Mouse (Mus musculus): ENCODE data around the gene Myg1. TPM values are rescaled to one million over a fixed set of nuclear protein-coding genes. Genes with fewer than 3 reads are reported as not detected.

The Myg1 gene
- polyA plus RNA-seq, 1 experiment from 2014 or later: 126 TPM

DNA sequence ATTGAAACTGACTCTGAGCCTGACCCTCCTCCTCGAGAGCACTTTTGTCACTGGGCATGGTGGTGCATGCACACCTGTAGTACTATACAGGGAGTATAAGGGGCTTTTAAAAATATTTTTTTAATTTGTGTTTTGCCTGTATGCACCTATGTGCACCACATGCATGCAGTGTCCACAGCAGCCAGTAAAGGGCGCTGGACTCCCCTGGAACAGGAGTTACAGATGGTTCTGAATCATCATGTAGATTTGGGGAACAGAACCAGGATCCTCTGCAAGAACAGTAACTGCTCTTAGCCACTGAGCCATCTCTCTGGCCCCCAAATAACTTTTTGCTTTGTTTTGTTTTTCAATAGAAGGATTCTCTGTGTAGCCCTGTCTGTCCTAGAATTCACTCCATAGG is 20.7 kb downstream of the Myg1 start:
- Histone ChIP-seq H3K9me3 (no peaks in the 10 kb centered on the region), H3K4me1 (peaks cover 43% of the 10 kb centered on the region), H3K4me3 (no peak overlapping the region), H3K27ac (replicated peaks) (no peak overlapping the region), H3K27me3 (replicated peaks; ENCODE audit: low read depth, poor library complexity, severe bottlenecking) (peaks cover 13% of the 10 kb centered on the region), H3K36me3 (replicated peaks) (peaks cover 15% of the 10 kb centered on the region)
- DNase-seq (ENCODE audit: low spot score): no peak
- 55% methylated on average over 2 of the region's 2 CpGs for WGBS

DNA sequence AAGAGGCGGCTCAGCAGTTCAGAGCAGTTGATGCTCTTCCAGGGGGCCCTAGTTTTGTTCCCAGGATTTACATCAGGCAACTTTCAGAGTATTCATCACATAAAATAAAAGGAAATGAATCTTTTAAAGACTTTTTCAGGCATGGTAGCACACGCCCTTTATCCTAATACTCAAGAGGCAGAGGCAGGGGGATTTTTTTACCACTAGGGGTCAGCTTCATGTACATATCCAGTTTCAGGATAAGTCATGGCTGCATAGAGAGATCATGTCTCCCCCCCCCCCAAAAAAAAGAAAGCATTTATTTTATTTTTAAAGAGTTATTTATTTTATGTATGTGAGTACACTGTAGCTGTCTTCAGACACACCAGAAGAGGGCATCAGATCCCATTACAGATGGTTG is 22.5 kb downstream of the Myg1 start:
- H3K4me1 ChIP-seq: peaks cover 61% of the 10 kb centered on the region

DNA sequence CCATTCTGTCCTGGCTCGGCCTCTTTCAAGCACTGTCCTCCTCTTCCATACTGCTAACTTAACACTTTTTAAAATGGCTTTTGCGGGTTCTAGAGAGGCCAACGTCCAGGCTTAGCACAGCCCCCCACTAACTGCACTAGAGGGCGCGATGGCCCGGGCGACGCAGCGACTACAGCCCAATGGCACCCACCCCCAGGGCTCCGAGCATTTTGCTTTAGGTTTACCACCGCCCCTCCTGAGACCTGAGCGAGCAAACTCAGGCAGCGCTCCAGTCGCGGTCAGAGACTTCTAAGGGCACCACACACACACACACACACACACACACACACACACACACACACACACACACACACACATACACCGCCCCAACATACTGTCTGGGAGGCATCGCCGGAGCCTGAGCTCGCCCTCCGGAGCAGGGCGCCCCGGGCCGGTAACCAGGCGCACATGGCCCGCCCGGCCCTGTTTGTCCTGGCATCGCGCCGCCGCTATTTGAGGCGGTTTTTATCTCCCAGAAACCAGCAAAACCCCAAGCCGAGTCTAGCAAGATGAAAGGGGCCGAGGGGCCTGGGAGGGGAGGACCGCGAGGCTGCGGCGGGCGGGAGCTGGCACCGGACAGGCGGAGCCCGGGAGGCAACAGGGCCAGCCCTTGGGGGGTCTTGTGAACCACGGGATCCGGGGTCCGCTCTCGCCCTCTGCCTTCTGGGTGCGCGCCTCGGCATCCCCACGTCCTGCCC is 23.8 kb downstream of the Myg1 start:
- DNase-seq (ENCODE audit: low spot score): peak; percentile 80
- no peaks in the 10 kb centered on the region for H3K9me3 ChIP-seq
- H3K27me3 ChIP-seq (replicated peaks; ENCODE audit: low read depth, poor library complexity, severe bottlenecking): peaks cover 44% of the 10 kb centered on the region
- H3K27ac ChIP-seq (replicated peaks): peak overlapping the region; percentile 97
- no peaks in the 10 kb centered on the region for H3K36me3 ChIP-seq (replicated peaks)
- peak overlapping the region; percentile 67 for H3K4me3 ChIP-seq
- H3K4me1 ChIP-seq: peaks cover 65% of the 10 kb centered on the region
- under 1% methylated on average over 49 of the region's 49 CpGs for WGBS

More for the DNA sequence above, 22.5 kb downstream of the Myg1 start:
- Histone ChIP-seq H3K36me3 (replicated peaks) (peaks cover under 1% of the 10 kb centered on the region; the same call in 1 of the 2 replicates), H3K9me3 (no peaks in the 10 kb centered on the region), H3K27ac (replicated peaks) (no peak overlapping the region), H3K27me3 (replicated peaks; ENCODE audit: low read depth, poor library complexity, severe bottlenecking) (peaks cover 31% of the 10 kb centered on the region), H3K4me3 (no peak overlapping the region)
- WGBS: 80% methylated on average over 2 of the region's 2 CpGs
- DNase-seq (ENCODE audit: low spot score): no peak

GRCm38 (mm10) chr15:102355871-102356441 is 24.4 kb downstream of the Myg1 start:
- DNase-seq (ENCODE audit: low spot score): peak; percentile 87
- Histone ChIP-seq H3K9me3 (no peaks in the 10 kb centered on the region), H3K4me1 (peaks cover 63% of the 10 kb centered on the region), H3K27me3 (replicated peaks; ENCODE audit: low read depth, poor library complexity, severe bottlenecking) (peaks cover 46% of the 10 kb centered on the region), H3K36me3 (replicated peaks) (no peaks in the 10 kb centered on the region), H3K4me3 (peak overlapping the region; percentile 67), H3K27ac (replicated peaks) (peak overlapping the region; percentile 97)
- under 1% methylated on average over 38 of the region's 38 CpGs for WGBS

GRCm38 (mm10) chr15:102356501-102357325 is 25.2 kb downstream of the Myg1 start:
- Histone ChIP-seq H3K4me3 (peak overlapping the region; percentile 67), H3K4me1 (peaks cover 59% of the 10 kb centered on the region), H3K36me3 (replicated peaks) (no peaks in the 10 kb centered on the region), H3K27ac (replicated peaks) (peak overlapping the region; percentile 97), H3K27me3 (replicated peaks; ENCODE audit: low read depth, poor library complexity, severe bottlenecking) (peaks cover 46% of the 10 kb centered on the region), H3K9me3 (no peaks in the 10 kb centered on the region)
- peak; percentile 54 for DNase-seq (ENCODE audit: low spot score)
- 15% methylated on average over 16 of the region's 16 CpGs for WGBS

GRCm38 (mm10) chr15:102358126-102358525 is 26.6 kb downstream of the Myg1 start:
- H3K36me3 ChIP-seq (replicated peaks): no peaks in the 10 kb centered on the region
- peak overlapping the region; percentile 39 for H3K4me3 ChIP-seq
- H3K27me3 ChIP-seq (replicated peaks; ENCODE audit: low read depth, poor library complexity, severe bottlenecking): peaks cover 58% of the 10 kb centered on the region
- DNase-seq (ENCODE audit: low spot score): peak; percentile 68
- no peaks in the 10 kb centered on the region for H3K9me3 ChIP-seq
- H3K4me1 ChIP-seq: peaks cover 70% of the 10 kb centered on the region
- peak overlapping the region; percentile 49; the same call in 1 of the 2 replicates for H3K27ac ChIP-seq (replicated peaks)
- 2% methylated on average over 25 of the region's 25 CpGs for WGBS

DNA sequence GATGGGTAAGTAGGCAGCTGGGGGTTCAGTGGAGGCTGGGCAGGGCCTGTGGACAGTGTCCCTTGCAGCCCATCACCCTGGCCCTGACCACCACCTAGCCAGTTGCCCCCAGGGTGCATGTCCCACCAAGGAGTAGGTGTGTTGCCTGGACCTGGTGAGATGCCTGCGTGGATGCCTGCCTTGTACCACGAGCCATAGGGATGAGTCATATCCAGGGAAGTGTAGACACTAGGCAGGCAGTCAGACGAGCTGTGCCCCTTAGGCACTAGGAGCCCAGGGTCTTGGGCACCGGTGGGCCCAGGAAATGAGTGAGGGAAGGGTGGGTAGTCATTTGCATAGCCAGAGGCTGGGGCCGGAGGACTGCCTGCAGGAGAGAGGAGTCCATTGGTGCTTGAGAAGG is 27.3 kb downstream of the Myg1 start:
- H3K4me1 ChIP-seq: peaks cover 70% of the 10 kb centered on the region
- 15% methylated on average over 5 of the region's 5 CpGs for WGBS
- H3K9me3 ChIP-seq: no peaks in the 10 kb centered on the region
- H3K27ac ChIP-seq (replicated peaks): peak overlapping the region; percentile 49; the same call in 1 of the 2 replicates
- no peaks in the 10 kb centered on the region for H3K36me3 ChIP-seq (replicated peaks)
- peak overlapping the region; percentile 39; the same call in 1 of the 2 replicates for H3K4me3 ChIP-seq
- peaks cover 65% of the 10 kb centered on the region for H3K27me3 ChIP-seq (replicated peaks; ENCODE audit: low read depth, poor library complexity, severe bottlenecking)
- DNase-seq (ENCODE audit: low spot score): no peak

GRCm38 (mm10) chr15:102362648-102363047 is 31.1 kb downstream of the Myg1 start:
- Histone ChIP-seq H3K36me3 (replicated peaks) (no peaks in the 10 kb centered on the region), H3K4me1 (peaks cover 61% of the 10 kb centered on the region), H3K27me3 (replicated peaks; ENCODE audit: low read depth, poor library complexity, severe bottlenecking) (peaks cover 85% of the 10 kb centered on the region), H3K4me3 (peak overlapping the region; percentile 43), H3K27ac (replicated peaks) (peak overlapping the region; percentile 84), H3K9me3 (no peaks in the 10 kb centered on the region)
- 8% methylated on average over 14 of the region's 14 CpGs for WGBS
- DNase-seq (ENCODE audit: low spot score): peak; percentile 56

GRCm38 (mm10) chr15:102364678-102365077 is 33.2 kb downstream of the Myg1 start:
- H3K4me3 ChIP-seq: no peak overlapping the region
- 89% methylated on average over 1 of the region's 1 CpGs for WGBS
- no peak overlapping the region for H3K27ac ChIP-seq (replicated peaks)
- H3K27me3 ChIP-seq (replicated peaks; ENCODE audit: low read depth, poor library complexity, severe bottlenecking): peaks cover 73% of the 10 kb centered on the region
- H3K9me3 ChIP-seq: no peaks in the 10 kb centered on the region
- peaks cover 40% of the 10 kb centered on the region for H3K4me1 ChIP-seq
- DNase-seq (ENCODE audit: low spot score): no peak
- no peaks in the 10 kb centered on the region for H3K36me3 ChIP-seq (replicated peaks)

DNA sequence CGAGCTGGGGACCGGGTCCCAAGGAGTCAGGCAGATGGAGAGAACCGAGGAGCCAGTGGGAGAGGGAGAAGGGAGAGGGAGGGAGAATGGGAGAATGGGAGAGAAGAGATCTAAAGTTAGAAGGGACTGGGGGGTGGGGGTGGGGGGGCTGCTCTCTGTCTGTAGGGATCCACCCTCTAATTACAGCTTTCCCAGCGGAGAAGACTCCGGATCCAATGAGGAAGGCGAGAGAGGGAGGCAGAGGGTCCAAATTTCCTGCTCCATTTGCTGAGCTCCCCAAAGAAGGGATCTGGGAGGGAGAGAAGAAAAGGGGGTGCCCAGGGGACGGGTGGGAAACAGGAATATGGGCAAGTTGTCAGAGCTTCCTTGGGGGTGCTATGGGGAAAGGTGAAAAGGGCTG is 34.7 kb downstream of the Myg1 start:
- peak overlapping the region; percentile 74 for H3K27ac ChIP-seq (replicated peaks)
- H3K4me1 ChIP-seq: peaks cover 49% of the 10 kb centered on the region
- H3K36me3 ChIP-seq (replicated peaks): no peaks in the 10 kb centered on the region
- no peak for DNase-seq (ENCODE audit: low spot score)
- 2% methylated on average over 7 of the region's 7 CpGs for WGBS
- H3K4me3 ChIP-seq: peak overlapping the region; percentile 54
- no peaks in the 10 kb centered on the region for H3K9me3 ChIP-seq
- peaks cover 80% of the 10 kb centered on the region for H3K27me3 ChIP-seq (replicated peaks; ENCODE audit: low read depth, poor library complexity, severe bottlenecking)

- peak; percentile 55 for DNase-seq (ENCODE audit: low spot score)
- Histone ChIP-seq H3K9me3 (no peaks in the 10 kb centered on the region), H3K27me3 (replicated peaks; ENCODE audit: low read depth, poor library complexity, severe bottlenecking) (peaks cover 86% of the 10 kb centered on the region), H3K36me3 (replicated peaks) (no peaks in the 10 kb centered on the region), H3K4me3 (peak within 1 kb of the TSS; percentile 54), H3K4me1 (peaks cover 52% of the 10 kb centered on the region), H3K27ac (replicated peaks) (peak within 1 kb of the TSS; percentile 74)
- WGBS: 6% methylated on average over 15 of the region's 15 CpGs
Measured at GRCm38 (mm10) chr15:102366733-102367344, 35.3 kb downstream of the Myg1 start, which contains the start of gene Sp7. Sp7 (minus strand) TSS chr15:102367182.

DNA sequence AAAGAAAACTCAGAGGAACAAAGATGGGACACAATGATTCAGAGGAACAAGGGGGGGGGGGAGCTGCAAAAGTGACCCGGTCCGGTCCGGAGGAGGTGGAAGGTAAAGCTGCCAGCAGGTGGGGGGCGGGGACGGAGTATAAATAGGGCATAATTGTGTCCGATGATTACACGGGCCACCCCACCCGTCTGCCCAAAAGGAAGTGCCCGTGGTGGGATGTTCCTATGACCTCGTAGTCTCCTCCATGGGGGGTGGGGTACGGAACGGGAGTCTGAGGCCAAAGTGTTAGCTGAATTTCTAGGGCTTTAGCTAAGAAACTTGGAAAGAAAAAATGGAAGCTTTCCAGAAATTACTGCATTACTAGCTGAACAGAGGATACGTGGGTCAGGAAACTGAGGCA is 38.5 kb downstream of the Myg1 start:
- no peaks in the 10 kb centered on the region for H3K9me3 ChIP-seq
- H3K4me1 ChIP-seq: peaks cover 44% of the 10 kb centered on the region
- peaks cover 58% of the 10 kb centered on the region for H3K27me3 ChIP-seq (replicated peaks; ENCODE audit: low read depth, poor library complexity, severe bottlenecking)
- H3K27ac ChIP-seq (replicated peaks): peak overlapping the region; percentile 80
- 8% methylated on average over 13 of the region's 13 CpGs for WGBS
- DNase-seq (ENCODE audit: low spot score): no peak
- no peaks in the 10 kb centered on the region for H3K36me3 ChIP-seq (replicated peaks)
- peak overlapping the region; percentile 42 for H3K4me3 ChIP-seq
